Mouse (Mus musculus) neutrophil, adult 5-6 weeks (primary cell): ENCODE data around the gene Pltp. TPM values are rescaled to one million over a fixed set of nuclear protein-coding genes. Genes with fewer than 3 reads are reported as not detected.

Source experiments
- ATAC-seq: fragments of 151-379, 151-347 bp; 2 replicates; pipeline ENCODE4 v1.8.0; 2017; ENCODE audit warnings: mild to moderate bottlenecking, moderate TSS enrichment; ENCODE audit not compliant: insufficient number of reproducible peaks, poor library complexity, low FRiP score, severe bottlenecking; ENCODE audit errors: extremely low read depth
- total RNA-seq: library from RNA; stranded (forward); fragments of 200-1000 nt; gene quantifications from 2 replicates; pipeline ENCODE4 v1.2.3, GENCODE M21; 2017

Gene Pltp
- total RNA-seq, result 8.0 and 11.2 TPM in 2 replicates

- peak; percentile 34 for ATAC-seq
Measured at GRCm38 (mm10) chr2:164857101-164857821, at the start of gene Pltp. TSS of gene Pltp (minus strand) at chr2:164857711.

- ATAC-seq, result no peak
Measured at GRCm38 (mm10) chr2:164906071-164906470, 48.6 kb upstream of the Pltp start.

GRCm38 (mm10) chr2:164903496-164903895 is 46.0 kb upstream of the Pltp start:
- ATAC-seq, result no peak

GRCm38 (mm10) chr2:164901380-164901779 is 43.9 kb upstream of the Pltp start:
- no peak for ATAC-seq

GRCm38 (mm10) chr2:164899723-164900459 is 42.4 kb upstream of the Pltp start:
- ATAC-seq, result no peak

- no peak for ATAC-seq
Measured at GRCm38 (mm10) chr2:164899034-164899433, 41.5 kb upstream of the Pltp start.

GRCm38 (mm10) chr2:164898008-164898407 is 40.5 kb upstream of the Pltp start:
- no peak for ATAC-seq

GRCm38 (mm10) chr2:164895885-164896284 is 38.4 kb upstream of the Pltp start:
- no peak for ATAC-seq

GRCm38 (mm10) chr2:164894644-164895043 is 37.1 kb upstream of the Pltp start:
- ATAC-seq, result no peak

- no peak for ATAC-seq
Measured at GRCm38 (mm10) chr2:164894048-164894447, 36.5 kb upstream of the Pltp start.

- ATAC-seq, result no peak
Measured at GRCm38 (mm10) chr2:164892696-164893216, 35.2 kb upstream of the Pltp start.

GRCm38 (mm10) chr2:164891908-164892695 is 34.6 kb upstream of the Pltp start:
- no peak for ATAC-seq

GRCm38 (mm10) chr2:164891056-164891834 is 33.7 kb upstream of the Pltp start:
- ATAC-seq, result no peak

GRCm38 (mm10) chr2:164890411-164891049 is 33.0 kb upstream of the Pltp start:
- ATAC-seq, result no peak

- ATAC-seq, result no peak
Measured at GRCm38 (mm10) chr2:164889960-164890359, 32.4 kb upstream of the Pltp start.

- no peak for ATAC-seq
Measured at GRCm38 (mm10) chr2:164888996-164889395, 31.5 kb upstream of the Pltp start.

GRCm38 (mm10) chr2:164886617-164887016 is 29.1 kb upstream of the Pltp start:
- ATAC-seq, result no peak

GRCm38 (mm10) chr2:164885788-164886187 is 28.3 kb upstream of the Pltp start:
- ATAC-seq, result no peak
